Mouse (Mus musculus) embryonic fibroblast, embryonic 13.5 days (primary cell): Measurements from ENCODE around the gene Cdk7. TPM values are rescaled to one million over a fixed set of nuclear protein-coding genes. Genes with fewer than 3 reads are reported as not detected.
A peak's percentile ranks its signal among the peaks of the same experiment; 100 is the strongest.

Experiments
- H3K27ac ChIP-seq: 2 replicates; pipeline ENCODE4 v1.5.1; 2012; ENCODE audit warnings: low read length, control low read depth, inconsistent platforms; ENCODE audit not compliant: insufficient read depth
- H3K4me1 ChIP-seq: 2 replicates; pipeline ENCODE4 v1.6.1; 2011; ENCODE audit warnings: low read length; ENCODE audit not compliant: control insufficient read depth, insufficient read depth
- H3K4me3 ChIP-seq: 2 replicates; pipeline ENCODE4 v1.5.1; 2011; ENCODE audit warnings: mild to moderate bottlenecking, control low read depth, low read length; ENCODE audit not compliant: insufficient read depth
- CTCF ChIP-seq: IDR thresholded peaks from 2 replicates; pipeline ENCODE4 v1.5.1; 2011; ENCODE audit warnings: mild to moderate bottlenecking, control low read depth, low read length, moderate library complexity, borderline replicate concordance; ENCODE audit not compliant: insufficient read depth
- POLR2A ChIP-seq: IDR thresholded peaks from 2 replicates; pipeline ENCODE4 v1.6.1; 2011; ENCODE audit warnings: low read depth, mild to moderate bottlenecking, control low read depth, low read length, moderate library complexity
- polyA plus RNA-seq: library from polyadenylated mRNA; stranded (reverse); fragments of >200 nt; gene quantifications from 2 replicates; pipeline ENCODE4 v1.2.4, GENCODE M21; 2011; ENCODE audit warnings: low read depth; ENCODE audit not compliant: missing spikeins, insufficient read length

Cdk7 gene
- polyA plus RNA-seq, 1 experiment = 81.4 TPM

GRCm38 (mm10) chr13:100682837-100683236 is 47.9 kb downstream of the Cdk7 start:
- Histone ChIP-seq H3K27ac (no peak overlapping the region), H3K4me1 (no peaks in the 10 kb centered on the region), H3K4me3 (no peak overlapping the region)
- TF ChIP-seq CTCF (no peak), POLR2A (no peak)

- no peaks in the 10 kb centered on the region for H3K4me1 ChIP-seq
- no peak overlapping the region for H3K4me3 ChIP-seq
- H3K27ac ChIP-seq = no peak overlapping the region
- no peak for TF ChIP-seq POLR2A
- no peak for TF ChIP-seq CTCF
Measured at GRCm38 (mm10) chr13:100681615-100682014, 49.1 kb downstream of the Cdk7 start.

DNA sequence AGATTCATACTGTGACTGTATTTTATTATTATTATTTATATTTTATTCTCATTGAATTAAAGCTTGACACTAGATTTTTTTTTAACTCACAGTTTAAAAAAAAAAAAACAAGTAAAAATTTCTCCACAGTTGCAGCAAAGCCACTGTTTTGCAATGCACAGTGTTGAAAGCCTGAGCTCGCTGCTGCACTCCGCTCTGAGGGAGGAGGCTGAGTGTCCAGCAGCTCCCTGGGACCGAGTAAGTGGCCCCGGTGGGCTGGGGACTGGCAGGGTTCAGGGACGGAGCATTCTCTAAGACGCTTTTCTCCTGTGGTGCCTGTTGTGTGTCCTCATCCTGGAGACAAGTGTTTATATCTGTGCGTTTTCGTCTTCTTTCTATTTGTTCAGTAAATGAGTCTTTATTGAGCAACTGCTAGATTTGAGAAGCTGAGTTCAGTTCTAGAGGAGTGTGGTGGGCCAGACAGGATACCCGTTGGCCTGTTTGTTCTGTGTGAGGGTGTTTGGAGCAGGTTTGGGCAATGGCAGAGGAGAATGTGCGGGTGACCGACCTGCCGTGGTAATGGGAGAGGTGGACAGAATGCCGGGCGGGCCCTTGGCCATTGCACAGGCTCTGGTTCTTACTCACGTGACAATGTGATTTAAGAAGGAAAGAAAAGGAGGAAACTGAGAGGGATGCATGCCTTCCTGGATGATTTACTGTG is 54.7 kb downstream of the Cdk7 start:
- Histone ChIP-seq H3K4me1 (no peaks in the 10 kb centered on the region), H3K4me3 (no peak overlapping the region), H3K27ac (no peak overlapping the region)
- TF ChIP-seq CTCF (no peak), POLR2A (no peak)

DNA sequence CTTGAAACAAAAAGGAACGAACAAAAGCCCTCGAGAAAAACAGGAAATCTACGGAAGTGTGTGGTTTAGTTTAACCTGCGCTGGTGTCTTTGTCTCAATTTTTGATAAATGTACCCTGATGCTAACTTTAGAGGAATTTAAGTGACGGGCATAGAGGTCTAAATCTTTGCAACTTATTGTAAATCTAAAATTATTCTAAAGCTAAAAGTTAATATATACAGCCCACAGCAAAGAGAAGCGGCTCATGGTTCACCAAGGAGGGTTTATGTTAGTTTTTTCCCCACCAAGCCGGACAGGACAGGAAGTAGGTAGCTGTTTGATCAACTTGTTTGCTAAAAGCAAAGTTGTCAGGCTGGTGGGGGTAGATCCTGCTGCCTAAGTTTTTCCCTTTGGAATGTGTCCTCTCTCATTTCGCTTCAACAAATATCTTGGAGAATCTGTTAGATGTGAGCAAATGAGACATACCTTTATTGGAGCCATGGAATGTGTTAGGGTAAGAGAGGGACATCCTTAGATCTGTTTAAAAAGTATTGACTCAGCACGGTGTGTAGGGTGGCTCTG is 60.5 kb downstream of the Cdk7 start:
- no peak for TF ChIP-seq CTCF
- no peak for TF ChIP-seq POLR2A
- Histone ChIP-seq H3K27ac (no peak overlapping the region), H3K4me1 (no peaks in the 10 kb centered on the region), H3K4me3 (no peak overlapping the region)

- Histone ChIP-seq H3K4me1 (no peaks in the 10 kb centered on the region), H3K4me3 (peak within 1 kb of the TSS; percentile 64), H3K27ac (no peak within 1 kb of the TSS)
- TF ChIP-seq POLR2A (peak; percentile 39), CTCF (no peak)
Measured at GRCm38 (mm10) chr13:100669291-100670022, 61.3 kb downstream of the Cdk7 start, which contains the start of gene Ccdc125. Gene Ccdc125, plus strand, starts transcription at chr13:100669717.

GRCm38 (mm10) chr13:100659864-100660456 is 70.8 kb downstream of the Cdk7 start:
- TF ChIP-seq CTCF (peak; percentile 67; the same call in 1 of the 2 replicates), POLR2A (no peak)
- H3K27ac ChIP-seq = no peak overlapping the region
- no peaks in the 10 kb centered on the region for H3K4me1 ChIP-seq
- H3K4me3 ChIP-seq = no peak overlapping the region

DNA sequence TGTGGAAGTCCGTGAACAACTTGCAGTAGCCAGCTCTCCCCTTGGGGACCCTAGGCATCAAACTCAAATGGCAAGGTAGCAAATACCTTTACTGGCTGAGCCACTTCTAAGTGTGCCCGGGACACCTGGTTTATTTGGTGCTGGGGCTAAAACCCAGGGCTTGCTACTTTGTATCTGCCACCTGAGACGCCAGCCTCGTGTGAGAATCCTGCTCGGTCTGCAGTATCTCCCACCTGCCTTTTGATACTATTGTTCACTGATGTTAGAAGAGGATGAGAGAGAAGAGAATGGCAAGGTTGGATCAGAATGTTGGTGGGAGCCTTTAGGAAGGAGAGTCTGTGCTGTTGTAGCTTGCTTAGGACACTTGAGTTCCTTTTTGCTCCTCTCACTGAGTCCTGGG is 72.6 kb downstream of the Cdk7 start:
- Histone ChIP-seq H3K4me3 (no peak overlapping the region), H3K4me1 (no peaks in the 10 kb centered on the region), H3K27ac (no peak overlapping the region)
- no peak for TF ChIP-seq CTCF
- no peak for TF ChIP-seq POLR2A

Other genes with a start within 250 kb of the Cdk7 start
- 30.8 and 42.1 TPM in 2 replicates for gene Gtf2h2, start 238.4 kb downstream of the Cdk7 start, polyA plus RNA-seq
- not detected in 2 replicates for gene Ocln, start 178.2 kb downstream of the Cdk7 start, polyA plus RNA-seq
- 0.17 TPM in 1 of 2 replicates, not detected in the other for gene Marveld2, start 114.0 kb downstream of the Cdk7 start, polyA plus RNA-seq
- 209 and 222 TPM in 2 replicates for gene Ak6, start 80.0 kb downstream of the Cdk7 start, polyA plus RNA-seq
- gene Rad17, start 79.9 kb downstream of the Cdk7 start, polyA plus RNA-seq = 21.9 and 22.0 TPM in 2 replicates
- 3.9 and 6.2 TPM in 2 replicates for gene Taf9, start 79.4 kb downstream of the Cdk7 start, polyA plus RNA-seq
- 1.4 and 2.3 TPM in 2 replicates for gene Ccdc125, start 61.2 kb downstream of the Cdk7 start, polyA plus RNA-seq
- gene Mrps36, start 13.7 kb upstream of the Cdk7 start, polyA plus RNA-seq = 62.8 and 64.2 TPM in 2 replicates
- gene Cenph, start 45.0 kb upstream of the Cdk7 start, polyA plus RNA-seq = 17.4 and 20.9 TPM in 2 replicates
- gene Ccnb1, start 55.6 kb upstream of the Cdk7 start, polyA plus RNA-seq = 84.2 and 103 TPM in 2 replicates
- gene Slc30a5, start 102.5 kb upstream of the Cdk7 start, polyA plus RNA-seq = 54.5 and 58.8 TPM in 2 replicates